Mouse (Mus musculus) forebrain, embryonic 11.5 days (tissue): ENCODE results near the gene Gm13288. TPM values are rescaled to one million over a fixed set of nuclear protein-coding genes. Genes with fewer than 3 reads are reported as not detected.

Experiments used
- ATAC-seq: fragments of 200-750 bp; cut with Nextera tagmentation; replicated peaks from 2 replicates; pipeline ENCODE4 v1.8.0; 2017; ENCODE audit warnings: moderate TSS enrichment; ENCODE audit not compliant: low FRiP score
- DNase-seq: peaks from one replicate; pipeline ENCODE4 v3.0.0-alpha.2; 2017; ENCODE audit warnings: low spot score
- H3K27ac ChIP-seq: fragments of 300-500 bp; sonication (generic); 2 replicates; pipeline ENCODE4 v1.5.1; 2014; ENCODE audit warnings: low read depth, low read length
- H3K27me3 ChIP-seq: fragments of 300-500 bp; sonication (generic); 2 replicates; pipeline ENCODE4 v1.6.1; 2014; ENCODE audit warnings: mild to moderate bottlenecking, low read length, mixed read lengths; ENCODE audit not compliant: control insufficient read depth, insufficient read depth
- H3K36me3 ChIP-seq: fragments of 300-500 bp; sonication (generic); 2 replicates; pipeline ENCODE4 v1.6.1; 2014; ENCODE audit warnings: mild to moderate bottlenecking, low read length, moderate library complexity, mixed read lengths; ENCODE audit not compliant: control insufficient read depth, insufficient read depth
- H3K4me1 ChIP-seq: fragments of 300-500 bp; sonication (generic); replicated peaks from 2 replicates; pipeline ENCODE4 v1.6.1; 2014; ENCODE audit warnings: low read length, mixed read lengths; ENCODE audit not compliant: control insufficient read depth, insufficient read depth
- H3K4me2 ChIP-seq: fragments of 300-500 bp; sonication (generic); 2 replicates; pipeline ENCODE4 v1.6.1; 2014; ENCODE audit warnings: low read depth, mild to moderate bottlenecking, low read length, moderate library complexity, mixed read lengths; ENCODE audit not compliant: severe bottlenecking
- H3K4me3 ChIP-seq: fragments of 300-500 bp; sonication (generic); 2 replicates; pipeline ENCODE4 v1.5.1; 2014; ENCODE audit warnings: low read depth, low read length
- H3K9ac ChIP-seq: fragments of 300-500 bp; sonication (generic); 2 replicates; pipeline ENCODE4 v1.6.1; 2014; ENCODE audit warnings: low read length
- H3K9me3 ChIP-seq: fragments of 300-500 bp; sonication (generic); 2 replicates; pipeline ENCODE4 v1.6.1; 2016; ENCODE audit warnings: low read length, mixed read lengths; ENCODE audit not compliant: control insufficient read depth
- WGBS: fragments of 180-500 bp; shearing (Covaris S2); extraction: QIAGEN DNeasy Blood & Tissue Kit; methylation state at CpG from one replicate; pipeline ENCODE4 v1.1.7; 2014; 5-methylcytosine and 5-hydroxymethylcytosine counted together
- polyA plus RNA-seq: library from polyadenylated mRNA; unstranded; fragments of >200 nt; fragmentation: Nextera tagmentation; extraction: Ambion mirVana; gene quantifications from 2 replicates; pipeline ENCODE4 v1.2.1, GENCODE M21; 2014

The Gm13288 gene
- polyA plus RNA-seq, 1 experiment from 2014 or later: not detected

DNA sequence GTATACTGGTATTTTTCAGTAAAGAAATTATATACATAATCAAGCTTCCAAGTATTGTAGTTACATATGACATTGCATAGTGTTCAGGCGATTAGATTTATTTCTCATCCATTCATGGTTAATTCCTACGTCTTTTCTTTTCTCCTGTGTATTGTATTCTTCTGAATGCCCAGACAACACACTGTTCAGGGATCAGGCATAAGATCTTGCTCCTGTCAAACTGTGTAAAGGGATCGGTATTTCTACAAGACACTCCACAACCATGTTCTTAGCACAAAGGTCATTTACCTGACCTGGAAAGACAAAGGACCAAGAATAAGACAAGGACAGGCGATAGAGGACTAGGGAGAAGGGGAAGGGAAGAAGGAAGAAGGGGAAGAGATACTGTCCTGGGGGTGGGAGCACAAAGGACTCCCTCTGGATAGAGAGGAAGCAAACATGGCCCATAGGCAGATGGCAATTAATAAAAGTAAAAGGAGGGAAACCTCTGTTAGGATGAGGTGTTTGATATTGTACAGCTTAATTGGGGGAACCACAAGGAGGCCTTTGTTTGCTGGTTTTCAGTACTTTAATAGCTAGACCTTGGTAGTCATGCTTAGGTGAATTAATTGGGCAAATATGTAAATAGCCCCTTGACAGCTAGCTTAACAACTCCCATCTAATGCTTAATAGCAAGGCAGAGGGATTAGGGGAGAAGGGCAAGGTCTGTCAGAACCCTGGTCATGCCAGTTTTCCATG, 45.9 kb downstream of the Gm13288 start:
- peak overlapping the region; percentile 24; the same call in 1 of the 2 replicates for H3K4me2 ChIP-seq
- H3K27me3 ChIP-seq: no peaks in the 10 kb centered on the region
- ATAC-seq (peak; percentile 91), DNase-seq (peak; percentile 54)
- H3K4me1 ChIP-seq: peaks cover 5% of the 10 kb centered on the region; the same call in 1 of the 2 replicates
- H3K27ac ChIP-seq: 0 out of 2 replicates have a peak overlapping the region, but pooled peaks have one; percentile 46
- no peak overlapping the region for H3K4me3 ChIP-seq
- H3K36me3 ChIP-seq: no peaks in the 10 kb centered on the region
- 25% methylated on average over 4 of the region's 4 CpGs for WGBS
- no peak overlapping the region for H3K9ac ChIP-seq
- H3K9me3 ChIP-seq: no peaks in the 10 kb centered on the region

Other genes with a start within 250 kb of the Gm13288 start
- not detected in 2 replicates for gene Ifna15, start 247.3 kb upstream of the Gm13288 start, polyA plus RNA-seq
- gene Ifna14, start 233.7 kb upstream of the Gm13288 start, polyA plus RNA-seq: not detected in 2 replicates
- not detected in 2 replicates for gene Ifna9, start 213.1 kb upstream of the Gm13288 start, polyA plus RNA-seq
- not detected in 2 replicates for gene Ifna12, start 202.2 kb upstream of the Gm13288 start, polyA plus RNA-seq
- gene C87499, start 171.1 kb upstream of the Gm13288 start, polyA plus RNA-seq: not detected in 2 replicates
- gene Ifna13, start 161.1 kb upstream of the Gm13288 start, polyA plus RNA-seq: not detected in 2 replicates
- gene Ifna16, start 128.6 kb upstream of the Gm13288 start, polyA plus RNA-seq: not detected in 2 replicates
- gene Ifna2, start 121.6 kb upstream of the Gm13288 start, polyA plus RNA-seq: not detected in 2 replicates
- not detected in 2 replicates for gene Ifnab, start 114.2 kb upstream of the Gm13288 start, polyA plus RNA-seq
- gene Gm26566, start 83.7 kb upstream of the Gm13288 start, polyA plus RNA-seq: 0.81 and 1.3 TPM in 2 replicates
- gene Klhl9, start 83.1 kb upstream of the Gm13288 start, polyA plus RNA-seq: 136 and 144 TPM in 2 replicates
- gene Gm13271, start 50.7 kb upstream of the Gm13288 start, polyA plus RNA-seq: not detected in 2 replicates
- gene Gm13283, start 45.4 kb upstream of the Gm13288 start, polyA plus RNA-seq: 0.19 TPM in 1 of 2 replicates, not detected in the other
- gene Gm13290, start 31.7 kb upstream of the Gm13288 start, polyA plus RNA-seq: 0.20 and 0.53 TPM in 2 replicates
- gene Gm13289, start 28.6 kb upstream of the Gm13288 start, polyA plus RNA-seq: not detected in 2 replicates
- not detected in 2 replicates for gene Gm13272, start 25.7 kb upstream of the Gm13288 start, polyA plus RNA-seq
- not detected in 2 replicates for gene Ifnz, start 23.4 kb upstream of the Gm13288 start, polyA plus RNA-seq
- gene Gm13276, start 19.8 kb upstream of the Gm13288 start, polyA plus RNA-seq: not detected in 2 replicates
- not detected in 2 replicates for gene Gm13277, start 16.9 kb upstream of the Gm13288 start, polyA plus RNA-seq
- not detected in 2 replicates for gene Gm13278, start 14.0 kb upstream of the Gm13288 start, polyA plus RNA-seq
- gene Gm13275, start 11.0 kb upstream of the Gm13288 start, polyA plus RNA-seq: not detected in 2 replicates
- not detected in 2 replicates for gene Gm13279, start 8.1 kb upstream of the Gm13288 start, polyA plus RNA-seq
- 1.3 TPM in 1 of 2 replicates, not detected in the other for gene Gm13285, start 5.9 kb upstream of the Gm13288 start, polyA plus RNA-seq
- gene Gm13287, start 2.3 kb upstream of the Gm13288 start, polyA plus RNA-seq: not detected in 2 replicates
- not detected in 2 replicates for gene Ifna7, start 10.7 kb downstream of the Gm13288 start, polyA plus RNA-seq
- gene Ifna11, start 14.4 kb downstream of the Gm13288 start, polyA plus RNA-seq: not detected in 2 replicates
- not detected in 2 replicates for gene Ifna6, start 21.9 kb downstream of the Gm13288 start, polyA plus RNA-seq
- gene Ifna5, start 30.0 kb downstream of the Gm13288 start, polyA plus RNA-seq: not detected in 2 replicates
- not detected in 2 replicates for gene Ifna4, start 36.3 kb downstream of the Gm13288 start, polyA plus RNA-seq
- not detected in 2 replicates for gene Ifna1, start 44.6 kb downstream of the Gm13288 start, polyA plus RNA-seq
- not detected in 2 replicates for gene Ifne, start 74.7 kb downstream of the Gm13288 start, polyA plus RNA-seq